Mouse (Mus musculus): Measurements from ENCODE around the gene Rin1.
"Not testable (repeated sequence)": the region's sequence is repeated elsewhere in the genome, so short reads cannot be mapped to it uniquely, and the experiment has no call there.

The Rin1 gene

GRCm38 (mm10) chr19:5050047-5050905 is at the start of gene Rin1:
TSS of gene Rin1 (plus strand) at chr19:5050481.
- peak in 1 of 2 experiments; percentile 50 for DNase-seq (ENCODE audit: low read depth in 2 of 2, low spot score in 2 of 2)

- DNase-seq (ENCODE audit: low read depth in 2 of 2, low spot score in 2 of 2) = peak; percentile 83 to 88
Observed at GRCm38 (mm10) chr19:5001666-5002406, 48.4 kb upstream of the Rin1 start.

- DNase-seq (ENCODE audit: low read depth in 2 of 2, low spot score in 2 of 2) = not testable (repeated sequence)
Observed at GRCm38 (mm10) chr19:5003644-5004043, 46.6 kb upstream of the Rin1 start.

GRCm38 (mm10) chr19:5004925-5005324 is 45.4 kb upstream of the Rin1 start:
- no peak for DNase-seq (ENCODE audit: low read depth in 2 of 2, low spot score in 2 of 2)

- no peak for DNase-seq (ENCODE audit: low read depth in 2 of 2, low spot score in 2 of 2)
Observed at GRCm38 (mm10) chr19:5013138-5013537, 37.1 kb upstream of the Rin1 start.

- DNase-seq (ENCODE audit: low read depth in 2 of 2, low spot score in 2 of 2) = peak in 1 of 2 experiments; percentile 46
Observed at GRCm38 (mm10) chr19:5014961-5015398, 35.3 kb upstream of the Rin1 start.

GRCm38 (mm10) chr19:5016221-5016742 is 34.0 kb upstream of the Rin1 start:
- DNase-seq (ENCODE audit: low read depth in 2 of 2, low spot score in 2 of 2) = no peak

GRCm38 (mm10) chr19:5016782-5017181 is 33.5 kb upstream of the Rin1 start:
- DNase-seq (ENCODE audit: low read depth in 2 of 2, low spot score in 2 of 2) = peak; percentile 67 to 82

GRCm38 (mm10) chr19:5017611-5018010 is 32.7 kb upstream of the Rin1 start:
- DNase-seq (ENCODE audit: low read depth in 2 of 2, low spot score in 2 of 2) = no peak

GRCm38 (mm10) chr19:5018191-5018590 is 32.1 kb upstream of the Rin1 start:
- no peak for DNase-seq (ENCODE audit: low read depth in 2 of 2, low spot score in 2 of 2)

GRCm38 (mm10) chr19:5021416-5021815 is 28.9 kb upstream of the Rin1 start:
- no peak for DNase-seq (ENCODE audit: low read depth in 2 of 2, low spot score in 2 of 2)

GRCm38 (mm10) chr19:5023621-5024479 is 26.4 kb upstream of the Rin1 start, which contains the start of gene Slc29a2:
TSS of gene Slc29a2 (plus strand) at chr19:5023860.
- peak; percentile 67 to 80 for DNase-seq (ENCODE audit: low read depth in 2 of 2, low spot score in 2 of 2)

GRCm38 (mm10) chr19:5026111-5026510 is 24.2 kb upstream of the Rin1 start:
- no peak for DNase-seq (ENCODE audit: low read depth in 2 of 2, low spot score in 2 of 2)

GRCm38 (mm10) chr19:5032686-5033085 is 17.6 kb upstream of the Rin1 start:
- DNase-seq (ENCODE audit: low read depth in 2 of 2, low spot score in 2 of 2) = no peak

GRCm38 (mm10) chr19:5036577-5036976 is 13.7 kb upstream of the Rin1 start:
- DNase-seq (ENCODE audit: low read depth in 2 of 2, low spot score in 2 of 2) = no peak

GRCm38 (mm10) chr19:5037678-5038571 is 12.4 kb upstream of the Rin1 start:
- peak; percentile 27 to 32 for DNase-seq (ENCODE audit: low read depth in 2 of 2, low spot score in 2 of 2)

- peak; percentile 60 to 77 for DNase-seq (ENCODE audit: low read depth in 2 of 2, low spot score in 2 of 2)
Observed at GRCm38 (mm10) chr19:5038709-5039156, 11.5 kb upstream of the Rin1 start, which contains the start of the genes B4gat1 and AC124502.3. TSS of gene B4gat1 (plus strand) at chr19:5038826. TSS of gene AC124502.3 (plus strand) at chr19:5038891.

GRCm38 (mm10) chr19:5039301-5040114 is 10.8 kb upstream of the Rin1 start:
- DNase-seq (ENCODE audit: low read depth in 2 of 2, low spot score in 2 of 2) = no peak
